Mouse (Mus musculus) forebrain, embryonic 16.5 days (tissue): Measurements from ENCODE around the gene Aknad1. TPM values are rescaled to one million over a fixed set of nuclear protein-coding genes. Genes with fewer than 3 reads are reported as not detected.

Source experiments
- ATAC-seq: fragments of 200-750 bp; cut with Nextera tagmentation; 2 replicates; pipeline ENCODE4 v1.8.0; 2017; ENCODE audit warnings: mild to moderate bottlenecking, moderate library complexity
- H3K27ac ChIP-seq: fragments of 300-500 bp; sonication (generic); 2 replicates; pipeline ENCODE4 v1.5.1; 2014; ENCODE audit warnings: low read length, control low read depth
- H3K27me3 ChIP-seq: fragments of 300-500 bp; sonication (generic); replicated peaks from 2 replicates; pipeline ENCODE4 v1.6.1; 2014; ENCODE audit warnings: low read length; ENCODE audit not compliant: control insufficient read depth, insufficient read depth
- H3K36me3 ChIP-seq: fragments of 300-500 bp; sonication (generic); 2 replicates; pipeline ENCODE4 v1.6.1; 2014; ENCODE audit not compliant: control insufficient read depth, insufficient read depth
- H3K4me1 ChIP-seq: fragments of 300-500 bp; sonication (generic); replicated peaks from 2 replicates; pipeline ENCODE4 v1.6.1; 2014; ENCODE audit warnings: low read length; ENCODE audit not compliant: control insufficient read depth, insufficient read depth
- H3K4me2 ChIP-seq: fragments of 300-500 bp; sonication (generic); 2 replicates; pipeline ENCODE4 v1.6.1; 2014; ENCODE audit warnings: mild to moderate bottlenecking, low read length, control low read depth
- H3K4me3 ChIP-seq: fragments of 300-500 bp; sonication (generic); replicated peaks from 2 replicates; pipeline ENCODE4 v1.5.1; 2014; ENCODE audit warnings: mild to moderate bottlenecking, low read length, control low read depth
- H3K9ac ChIP-seq: fragments of 300-500 bp; sonication (generic); replicated peaks from 2 replicates; pipeline ENCODE4 v1.6.1; 2014; ENCODE audit warnings: low read depth, low read length, control low read depth
- H3K9me3 ChIP-seq: fragments of 300-500 bp; sonication (generic); 2 replicates; pipeline ENCODE4 v1.6.1; 2016; ENCODE audit warnings: low read length; ENCODE audit not compliant: control insufficient read depth
- WGBS: fragments of 180-500 bp; shearing (Covaris S2); extraction: QIAGEN DNeasy Blood & Tissue Kit; methylation state at CpG from one replicate; pipeline ENCODE4 v1.1.7; 2014; 5-methylcytosine and 5-hydroxymethylcytosine counted together
- polyA plus RNA-seq: library from polyadenylated mRNA; unstranded; fragments of >200 nt; fragmentation: Nextera tagmentation; extraction: Ambion mirVana; gene quantifications from 2 replicates; pipeline ENCODE4 v1.2.1, GENCODE M21; 2015

Aknad1 gene
- polyA plus RNA-seq, 1 experiment from 2014 or later = not detected

DNA sequence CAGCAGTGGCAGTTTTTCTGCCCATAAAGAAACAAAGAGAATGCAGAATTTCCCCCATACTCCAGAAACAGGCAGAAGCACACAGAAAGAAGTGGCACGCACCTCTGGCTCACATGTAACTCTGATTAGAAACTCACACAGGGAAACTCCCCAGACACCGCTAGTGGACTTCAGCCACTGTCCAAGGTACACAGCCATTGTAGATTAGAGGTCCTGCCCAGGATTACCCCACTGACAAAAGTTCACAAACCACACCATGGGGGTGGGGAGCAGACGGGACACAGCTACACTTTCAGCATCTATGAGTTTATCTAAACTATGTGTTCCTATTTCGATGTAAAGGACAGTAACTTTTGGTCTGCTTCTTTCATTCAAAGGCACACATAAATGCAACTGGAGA lies 24.6 kb upstream of the Aknad1 start:
- H3K4me2 ChIP-seq = no peak overlapping the region
- H3K27ac ChIP-seq = no peak overlapping the region
- no peaks in the 10 kb centered on the region for H3K9me3 ChIP-seq
- 92% methylated on average over 4 of the region's 4 CpGs for WGBS
- H3K27me3 ChIP-seq = no peaks in the 10 kb centered on the region
- H3K9ac ChIP-seq = no peak overlapping the region
- H3K4me1 ChIP-seq = peaks cover 4% of the 10 kb centered on the region; the same call in 1 of the 2 replicates
- H3K36me3 ChIP-seq = no peaks in the 10 kb centered on the region
- H3K4me3 ChIP-seq = no peak overlapping the region
- ATAC-seq = no peak

DNA sequence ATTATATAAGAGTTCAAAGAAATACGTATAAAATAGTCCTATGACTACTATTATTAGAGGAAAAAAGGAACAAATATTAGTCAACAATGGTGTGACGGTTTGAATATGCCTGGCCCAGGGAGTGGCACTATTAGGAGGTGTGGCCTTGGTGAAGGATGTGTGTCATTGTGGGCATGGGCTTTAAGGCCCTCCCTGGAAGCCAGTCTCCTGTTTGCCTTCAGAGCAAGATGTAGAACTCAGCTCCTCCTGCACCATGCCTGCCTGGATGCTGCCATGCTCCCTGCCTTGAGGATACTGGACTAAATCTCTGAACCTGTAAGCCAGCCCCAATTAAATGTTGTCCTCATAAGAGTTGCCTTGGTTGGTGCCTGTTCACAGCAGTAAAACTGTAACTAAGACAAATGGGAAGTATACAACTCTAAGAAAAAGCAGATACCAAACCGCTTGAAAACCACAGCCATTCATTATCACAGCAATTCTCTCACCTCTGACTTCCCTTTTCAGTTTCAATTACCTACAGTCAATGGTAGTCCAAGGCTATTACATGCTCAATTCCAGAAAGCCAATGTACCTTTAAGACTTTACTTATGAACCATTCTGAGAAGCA lies 21.5 kb upstream of the Aknad1 start:
- no peak for ATAC-seq
- 84% methylated on average over 3 of the region's 3 CpGs for WGBS

DNA sequence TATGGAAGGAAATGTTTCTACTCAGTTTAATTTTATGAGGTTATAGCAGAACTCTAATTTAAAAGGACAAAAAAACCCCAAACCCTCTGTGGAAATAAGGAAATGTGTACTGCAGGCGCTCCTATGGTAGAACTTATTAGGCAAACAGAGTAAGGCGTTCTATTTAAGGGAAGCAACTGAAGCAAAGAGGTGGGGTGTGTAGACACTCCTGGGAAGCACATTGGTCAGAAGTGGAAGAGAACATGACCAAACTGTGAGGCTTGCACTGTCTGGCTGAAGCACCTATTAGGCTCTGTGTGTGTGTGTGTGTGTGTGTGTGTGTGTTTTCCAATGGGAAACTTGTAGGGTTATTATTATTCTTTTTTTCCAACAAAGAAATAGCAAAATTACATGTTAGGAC lies 20.1 kb upstream of the Aknad1 start:
- 81% methylated on average over 2 of the region's 2 CpGs for WGBS
- H3K4me2 ChIP-seq = peak overlapping the region; percentile 11; the same call in 1 of the 2 replicates

More for the DNA sequence above, 21.5 kb upstream of the Aknad1 start:
- Histone ChIP-seq H3K9me3 (no peaks in the 10 kb centered on the region), H3K4me3 (no peak overlapping the region), H3K4me1 (peaks cover 21% of the 10 kb centered on the region), H3K36me3 (no peaks in the 10 kb centered on the region), H3K27me3 (no peaks in the 10 kb centered on the region), H3K4me2 (no peak overlapping the region), H3K27ac (no peak overlapping the region), H3K9ac (no peak overlapping the region)

DNA sequence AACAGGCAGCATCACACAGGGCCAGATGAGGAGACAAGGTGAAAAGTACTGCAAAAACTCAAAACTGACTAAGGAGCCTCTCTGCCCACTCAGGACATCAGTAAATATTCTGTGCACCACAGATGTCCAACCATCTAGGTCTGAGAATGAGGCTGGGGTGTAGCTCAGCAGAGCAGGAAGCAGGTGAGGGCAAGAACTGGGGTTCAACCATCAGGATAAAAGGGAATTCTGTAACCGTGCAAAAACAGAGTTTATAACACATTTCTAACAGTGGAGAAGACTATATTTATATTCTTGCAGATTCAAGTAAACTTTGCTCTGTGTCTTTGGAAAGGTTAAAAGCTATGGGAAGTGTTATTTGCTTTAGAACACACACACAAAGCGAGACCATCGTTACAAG lies 19.7 kb upstream of the Aknad1 start:
- 79% methylated on average over 3 of the region's 3 CpGs for WGBS
- Histone ChIP-seq H3K27me3 (no peaks in the 10 kb centered on the region), H3K36me3 (no peaks in the 10 kb centered on the region), H3K9ac (no peak overlapping the region), H3K4me1 (peaks cover 17% of the 10 kb centered on the region), H3K4me2 (peak overlapping the region; percentile 11), H3K9me3 (no peaks in the 10 kb centered on the region), H3K27ac (no peak overlapping the region), H3K4me3 (no peak overlapping the region)
- ATAC-seq = no peak

More for the DNA sequence above, 20.1 kb upstream of the Aknad1 start:
- ATAC-seq = no peak
- no peak overlapping the region for H3K9ac ChIP-seq
- H3K27ac ChIP-seq = no peak overlapping the region
- H3K9me3 ChIP-seq = no peaks in the 10 kb centered on the region
- no peaks in the 10 kb centered on the region for H3K27me3 ChIP-seq
- no peaks in the 10 kb centered on the region for H3K36me3 ChIP-seq
- no peak overlapping the region for H3K4me3 ChIP-seq
- H3K4me1 ChIP-seq = peaks cover 17% of the 10 kb centered on the region

DNA sequence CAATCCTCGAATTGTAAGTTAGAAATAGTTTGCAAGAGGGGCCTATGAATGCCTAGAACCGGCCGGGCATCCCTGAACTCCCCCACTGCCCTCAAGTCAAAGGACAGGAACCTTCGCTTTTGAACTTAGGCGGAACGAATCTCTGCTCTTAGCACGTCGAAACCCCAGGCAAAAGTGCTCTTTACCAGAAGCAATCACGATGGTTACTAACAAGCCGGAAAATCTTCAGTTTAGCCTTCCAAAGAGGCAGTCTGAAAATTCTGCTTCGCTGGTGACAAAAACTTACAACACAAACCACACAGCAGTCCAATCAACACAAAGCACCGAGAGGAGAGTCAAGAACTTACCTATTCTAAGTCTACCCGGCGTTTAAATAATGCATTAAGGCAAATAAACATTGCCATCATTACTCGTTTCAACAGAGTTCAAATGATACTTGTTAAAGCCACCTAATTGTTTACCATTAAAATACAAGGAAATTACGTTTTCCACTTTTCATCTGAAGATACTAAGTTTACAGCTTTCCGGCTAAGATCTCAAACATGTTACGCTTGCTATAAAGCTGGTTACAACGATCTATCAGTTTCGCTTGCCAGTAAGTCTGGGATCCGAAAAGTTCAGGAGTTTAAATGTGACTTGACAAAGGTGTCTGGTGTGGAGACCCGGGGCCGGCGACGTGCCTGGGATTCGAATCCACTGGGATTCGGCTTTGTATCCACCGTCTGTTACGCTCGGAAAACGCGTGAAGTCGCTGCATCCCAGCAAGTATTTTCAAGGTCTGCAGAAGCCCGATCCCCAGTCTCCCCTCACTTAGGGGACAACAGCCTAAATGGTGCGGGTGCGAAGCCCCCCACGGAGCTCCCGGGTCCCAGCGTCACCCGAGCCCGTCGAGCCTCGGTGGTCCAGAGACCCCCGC lies 18.1 kb upstream of the Aknad1 start:
- Histone ChIP-seq H3K9ac (peak overlapping the region; percentile 87), H3K36me3 (no peaks in the 10 kb centered on the region), H3K27ac (peak overlapping the region; percentile 82), H3K27me3 (no peaks in the 10 kb centered on the region), H3K4me3 (peak overlapping the region; percentile 81), H3K4me2 (peak overlapping the region; percentile 86), H3K4me1 (peaks cover 17% of the 10 kb centered on the region), H3K9me3 (no peaks in the 10 kb centered on the region)
- peak; percentile 52; the same call in 1 of the 2 replicates for ATAC-seq
- WGBS = under 1% methylated on average over 44 of the region's 44 CpGs

DNA sequence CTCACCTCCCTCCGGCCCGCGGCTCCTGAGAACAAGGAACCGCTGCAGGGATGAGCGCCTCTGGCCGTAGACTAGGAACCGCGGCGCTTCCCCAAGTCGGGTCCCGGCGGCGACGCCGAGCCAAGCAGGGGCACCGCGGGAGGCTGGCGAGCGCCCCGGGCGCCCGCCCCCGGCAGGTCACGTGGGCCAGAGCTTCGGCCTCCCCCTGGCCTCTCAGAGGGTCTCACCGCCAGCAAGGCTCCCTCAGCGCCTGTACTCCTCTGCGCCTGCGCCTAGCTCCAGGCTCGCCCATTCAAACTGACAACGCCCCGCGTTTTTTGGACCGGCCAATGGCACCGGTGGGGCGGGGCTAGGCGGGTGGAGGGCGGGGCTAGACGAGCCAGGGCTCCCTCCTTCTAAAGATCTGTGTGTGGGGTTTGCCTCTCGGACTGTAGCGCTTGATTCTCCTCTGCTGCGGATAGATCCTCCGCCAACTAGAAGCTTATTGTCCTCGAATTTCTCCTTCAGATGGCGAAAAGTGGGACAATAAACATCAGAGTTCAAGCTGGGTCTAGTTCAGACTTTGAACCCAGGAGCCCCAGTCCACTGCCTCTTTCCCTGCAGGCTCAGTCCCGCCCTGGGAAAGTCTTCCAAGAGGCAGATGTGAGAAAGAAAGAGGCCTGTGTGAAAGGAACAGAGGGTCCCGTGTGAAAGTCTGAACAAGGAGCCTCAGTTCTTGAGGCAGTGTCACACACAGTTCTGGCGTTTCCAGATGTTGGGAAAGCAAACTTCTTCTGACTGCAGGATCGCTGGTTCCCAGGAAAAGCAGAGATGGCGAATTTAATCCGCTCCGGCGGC lies 17.2 kb upstream of the Aknad1 start, which contains the start of gene Gpsm2:
TSS of gene Gpsm2 (minus strand) at position 274 of the 837 bp plus-strand sequence.
- H3K27ac ChIP-seq = peak within 1 kb of the TSS; percentile 82
- peak within 1 kb of the TSS; percentile 87 for H3K9ac ChIP-seq
- H3K9me3 ChIP-seq = no peaks in the 10 kb centered on the region
- H3K27me3 ChIP-seq = no peaks in the 10 kb centered on the region
- H3K36me3 ChIP-seq = no peaks in the 10 kb centered on the region
- 1% methylated on average over 42 of the region's 53 CpGs for WGBS
- peak within 1 kb of the TSS; percentile 86 for H3K4me2 ChIP-seq
- H3K4me3 ChIP-seq = peak within 1 kb of the TSS; percentile 81
- peaks cover 17% of the 10 kb centered on the region for H3K4me1 ChIP-seq
- ATAC-seq = peak; percentile 99

DNA sequence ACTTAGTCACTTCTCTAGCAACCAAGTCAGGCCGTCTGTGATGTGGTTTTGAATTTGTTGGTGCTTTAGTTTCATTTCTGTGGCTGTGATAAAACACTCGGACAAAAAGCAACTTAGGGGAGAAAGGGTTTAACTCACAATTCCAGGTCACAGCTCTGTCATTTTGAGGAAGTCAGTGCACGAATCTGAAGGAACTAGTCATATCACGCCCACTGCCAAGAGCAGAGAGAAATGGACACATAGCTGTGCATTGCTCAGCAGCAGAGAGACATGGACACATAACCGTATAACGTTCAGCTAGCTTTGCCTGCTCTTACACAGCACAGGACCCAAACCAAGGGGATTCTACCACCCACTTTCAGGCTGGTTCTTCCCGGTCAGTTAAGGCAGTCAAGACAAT lies 13.0 kb upstream of the Aknad1 start:
- H3K27ac ChIP-seq = no peak overlapping the region
- no peak for ATAC-seq
- H3K9ac ChIP-seq = no peak overlapping the region
- peaks cover 5% of the 10 kb centered on the region for H3K4me1 ChIP-seq
- no peaks in the 10 kb centered on the region for H3K9me3 ChIP-seq
- no peak overlapping the region for H3K4me3 ChIP-seq
- H3K4me2 ChIP-seq = no peak overlapping the region
- no peaks in the 10 kb centered on the region for H3K36me3 ChIP-seq
- 93% methylated on average over 7 of the region's 7 CpGs for WGBS
- no peaks in the 10 kb centered on the region for H3K27me3 ChIP-seq

DNA sequence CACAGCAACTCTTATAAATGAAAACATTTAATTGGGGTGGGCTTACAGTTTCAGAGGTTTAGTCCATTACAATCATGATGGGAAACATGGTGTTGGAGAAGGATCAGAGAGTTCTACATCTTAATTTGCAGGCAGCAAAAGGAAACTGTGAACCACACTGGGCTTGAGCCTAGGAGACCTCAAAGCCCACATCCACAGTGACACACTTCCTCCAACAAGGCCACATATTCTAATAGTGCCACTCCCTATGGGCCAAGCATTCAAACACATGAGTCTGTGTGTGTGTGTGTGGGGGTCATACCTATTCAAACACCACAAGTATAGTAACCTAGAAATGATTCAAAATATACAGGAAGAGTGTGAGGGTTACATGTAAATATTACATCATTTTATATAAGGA lies 12.1 kb upstream of the Aknad1 start:
- Histone ChIP-seq H3K36me3 (no peaks in the 10 kb centered on the region), H3K4me3 (no peak overlapping the region), H3K27me3 (no peaks in the 10 kb centered on the region), H3K4me2 (no peak overlapping the region), H3K9ac (no peak overlapping the region), H3K27ac (no peak overlapping the region), H3K4me1 (peaks cover 5% of the 10 kb centered on the region), H3K9me3 (no peaks in the 10 kb centered on the region)
- no peak for ATAC-seq

DNA sequence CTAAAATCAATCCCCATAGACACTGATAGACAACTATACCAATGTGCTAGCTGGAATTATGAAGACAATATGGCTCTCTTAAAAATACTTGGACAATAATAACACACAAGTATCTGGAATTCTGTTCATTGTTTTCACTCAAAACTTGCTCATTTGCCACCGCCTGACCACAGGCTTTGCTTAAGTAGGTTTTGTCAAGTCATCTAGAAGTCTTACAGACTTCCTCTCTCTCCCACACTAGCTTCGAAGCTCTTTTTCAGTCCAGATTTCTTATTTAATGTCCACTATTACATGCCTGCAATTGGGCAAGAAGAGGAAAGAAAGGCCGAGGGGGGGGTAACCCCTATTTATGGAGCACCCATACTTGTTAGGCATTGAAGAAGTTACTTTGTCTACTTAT lies 11.7 kb upstream of the Aknad1 start:
- no peaks in the 10 kb centered on the region for H3K36me3 ChIP-seq
- H3K4me1 ChIP-seq = peaks cover under 1% of the 10 kb centered on the region
- no peak overlapping the region for H3K9ac ChIP-seq
- no peak overlapping the region for H3K4me3 ChIP-seq
- H3K27ac ChIP-seq = no peak overlapping the region
- 92% methylated on average over 3 of the region's 3 CpGs for WGBS
- H3K4me2 ChIP-seq = no peak overlapping the region
- no peaks in the 10 kb centered on the region for H3K9me3 ChIP-seq
- no peak for ATAC-seq
- H3K27me3 ChIP-seq = no peaks in the 10 kb centered on the region
